Mouse (Mus musculus) CH12.LX (cell line): ENCODE data around the gene Gm10799.

ENCODE experiments used
- CHD2 ChIP-seq: IDR thresholded peaks from 2 replicates; pipeline ENCODE4 v1.6.1; 2011; ENCODE audit warnings: low read length, improper control_type of control experiment
- CTCF ChIP-seq, 2 experiments: IDR thresholded peaks in 1 of 2; conservative IDR thresholded peaks in 1 of 2; 2 replicates each; pipeline ENCODE4 v1.5.1; 2011 to 2012; ENCODE audit warnings: low read depth in 2 of 2, low read length in 2 of 2, improper control_type of control experiment in 1 of 2, inconsistent platforms in 1 of 2, mild to moderate bottlenecking in 1 of 2, moderate library complexity in 1 of 2
- EP300 ChIP-seq: IDR thresholded peaks from 2 replicates; pipeline ENCODE4 v1.6.1; 2011; ENCODE audit warnings: low read length, improper control_type of control experiment
- MAX ChIP-seq: IDR thresholded peaks from 2 replicates; pipeline ENCODE4 v1.6.1; 2011; ENCODE audit warnings: low read length, improper control_type of control experiment
- MXI1 ChIP-seq: IDR thresholded peaks from 2 replicates; pipeline ENCODE4 v1.6.1; 2011; ENCODE audit warnings: mild to moderate bottlenecking, low read depth, low read length, improper control_type of control experiment
- NRF1 ChIP-seq: IDR thresholded peaks from 2 replicates; pipeline ENCODE4 v1.6.1; 2014; ENCODE audit warnings: low read depth, mild to moderate bottlenecking, inconsistent platforms, low read length, improper control_type of control experiment, moderate library complexity
- POLR2A ChIP-seq: IDR thresholded peaks from 2 replicates; pipeline ENCODE4 v1.6.1; 2011; ENCODE audit warnings: low read depth, mild to moderate bottlenecking, improper control_type of control experiment, low read length
- POLR2AphosphoS2 ChIP-seq: IDR thresholded peaks from 2 replicates; pipeline ENCODE4 v1.6.1; 2011; ENCODE audit warnings: low read depth, low read length, improper control_type of control experiment
- RAD21 ChIP-seq: IDR thresholded peaks from 2 replicates; pipeline ENCODE4 v1.6.1; 2011; ENCODE audit warnings: low read depth, mild to moderate bottlenecking, low read length, improper control_type of control experiment, moderate library complexity
- RCOR1 ChIP-seq: conservative IDR thresholded peaks from 2 replicates; pipeline ENCODE4 v1.6.1; 2012; ENCODE audit warnings: low read depth, mild to moderate bottlenecking, inconsistent platforms, low read length, improper control_type of control experiment
- SIN3A ChIP-seq: IDR thresholded peaks from 2 replicates; pipeline ENCODE4 v1.6.1; 2012; ENCODE audit warnings: low read length, improper control_type of control experiment, inconsistent platforms
- TCF12 ChIP-seq: IDR thresholded peaks from 2 replicates; pipeline ENCODE4 v1.6.1; 2014; ENCODE audit warnings: low read depth, mild to moderate bottlenecking, inconsistent platforms, low read length, improper control_type of control experiment
- UBTF ChIP-seq: IDR thresholded peaks from 2 replicates; pipeline ENCODE4 v1.6.1; 2012; ENCODE audit warnings: low read depth, mild to moderate bottlenecking, inconsistent platforms, low read length, improper control_type of control experiment, moderate library complexity

DNA sequence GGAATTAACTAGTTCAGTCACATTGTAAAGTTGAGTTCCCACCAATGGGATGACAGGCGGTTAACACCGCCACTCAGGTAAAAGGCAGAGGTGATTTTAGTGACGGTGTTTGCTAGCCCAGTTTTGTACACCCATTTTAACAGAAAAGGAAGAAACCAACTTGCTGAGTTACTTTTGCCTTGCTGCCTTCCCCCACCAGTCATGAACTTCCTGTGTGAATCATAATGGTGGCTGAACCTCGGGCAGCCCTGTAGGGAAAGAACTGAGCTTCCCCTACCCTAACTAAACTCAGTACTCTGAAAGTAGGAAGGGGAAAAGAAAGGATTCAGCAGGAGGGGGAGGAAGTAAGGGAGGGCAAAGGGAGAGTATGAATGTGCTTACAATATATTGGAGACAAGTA is 41.7 kb upstream of the Gm10799 start:
- TF ChIP-seq EP300 (no peak), CTCF (conservative IDR thresholded peaks at IDR 0.05 in 1 of 2, IDR thresholded peaks at IDR 0.05 in 1 of 2; ENCODE audit: low read depth in 2 of 2, low read length in 2 of 2) (no peak), POLR2AphosphoS2 (no peak), POLR2A (no peak), SIN3A (no peak), UBTF (no peak), MAX (no peak), RAD21 (no peak), RCOR1 (no peak), NRF1 (no peak), CHD2 (no peak), MXI1 (no peak), TCF12 (no peak)
